Mouse (Mus musculus) MEL (cell line): Measurements from ENCODE around the gene Mdk. TPM values are rescaled to one million over a fixed set of nuclear protein-coding genes. Genes with fewer than 3 reads are reported as not detected.

Experiments used
- DNase-seq: peaks from one replicate; pipeline ENCODE4 v3.0.0; 2011; ENCODE audit warnings: low read depth, low spot score
- H3K27ac ChIP-seq: 2 replicates; pipeline ENCODE4 v1.5.1; 2012; ENCODE audit warnings: low read depth, mild to moderate bottlenecking, control low read depth, low read length, moderate library complexity; ENCODE audit not compliant: control insufficient read depth
- H3K27me3 ChIP-seq, 2 experiments: fragments of 150-350 bp in 1 of 2; sonication (generic) in 1 of 2; 2 replicates each; pipeline ENCODE4 v1.6.1; 2012; ENCODE audit warnings: low read length in 2 of 2, mild to moderate bottlenecking in 2 of 2, improper control_type of control experiment in 1 of 2, moderate library complexity in 1 of 2; ENCODE audit not compliant: insufficient read depth in 2 of 2, control insufficient read depth in 1 of 2
- H3K36me3 ChIP-seq, 2 experiments: 2 replicates each; pipeline ENCODE4 v1.6.1; 2012 to 2014; ENCODE audit warnings: low read length in 2 of 2, improper control_type of control experiment in 1 of 2, inconsistent platforms in 1 of 2, mild to moderate bottlenecking in 1 of 2; ENCODE audit not compliant: insufficient read depth in 2 of 2, control insufficient read depth in 1 of 2
- H3K4me1 ChIP-seq, 2 experiments: fragments of 150-350 bp in 1 of 2; sonication (generic) in 1 of 2; 2 replicates each; pipeline ENCODE4 v1.6.1; 2012; ENCODE audit warnings: low read length in 2 of 2, improper control_type of control experiment in 1 of 2, mild to moderate bottlenecking in 1 of 2; ENCODE audit not compliant: insufficient read depth in 2 of 2, control insufficient read depth in 1 of 2
- H3K4me3 ChIP-seq, 2 experiments: fragments of 150-350 bp in 1 of 2; sonication (generic) in 1 of 2; 2 replicates each; pipeline ENCODE4 v1.5.1; 2012; ENCODE audit warnings: low read depth in 2 of 2, low read length in 2 of 2, mild to moderate bottlenecking in 2 of 2, moderate library complexity in 2 of 2, control low read depth in 1 of 2, improper control_type of control experiment in 1 of 2; ENCODE audit not compliant: control insufficient read depth in 1 of 2, insufficient read depth in 1 of 2
- H3K79me2 ChIP-seq: 2 replicates; pipeline ENCODE4 v1.6.1; 2012; ENCODE audit warnings: mild to moderate bottlenecking, low read length, moderate library complexity; ENCODE audit not compliant: control insufficient read depth, poor library complexity, insufficient read depth
- H3K9ac ChIP-seq: 2 replicates; pipeline ENCODE4 v1.6.1; 2012; ENCODE audit warnings: low read depth, mild to moderate bottlenecking, control low read depth, low read length, moderate library complexity; ENCODE audit not compliant: control insufficient read depth, poor library complexity, severe bottlenecking
- H3K9me3 ChIP-seq: fragments of 150-350 bp; sonication (generic); replicated peaks from 2 replicates; pipeline ENCODE4 v1.6.1; 2012; ENCODE audit warnings: mild to moderate bottlenecking, low read length, improper control_type of control experiment, moderate library complexity; ENCODE audit not compliant: insufficient read depth
- BHLHE40 ChIP-seq: IDR thresholded peaks from 2 replicates; pipeline ENCODE4 v1.6.1; 2012; ENCODE audit warnings: low read depth, mild to moderate bottlenecking, inconsistent platforms, low read length, improper control_type of control experiment, borderline replicate concordance
- CHD1 ChIP-seq: IDR thresholded peaks from 2 replicates; pipeline ENCODE4 v1.6.1; 2012; ENCODE audit warnings: low read depth, mild to moderate bottlenecking, inconsistent platforms, low read length, improper control_type of control experiment
- CTCF ChIP-seq, 3 experiments: IDR thresholded peaks in 2 of 3; conservative IDR thresholded peaks in 1 of 3; 2 replicates each; pipeline ENCODE4 v1.5.1; 2011 to 2012; ENCODE audit warnings: low read length in 3 of 3, low read depth in 2 of 3, mild to moderate bottlenecking in 2 of 3, improper control_type of control experiment in 1 of 3, inconsistent platforms in 1 of 3, mixed read lengths in 1 of 3, moderate library complexity in 1 of 3; ENCODE audit not compliant: control insufficient read depth in 1 of 3, insufficient read depth in 1 of 3, poor library complexity in 1 of 3, severe bottlenecking in 1 of 3
- E2F4 ChIP-seq: IDR thresholded peaks from 2 replicates; pipeline ENCODE4 v1.6.1; 2011; ENCODE audit warnings: low read depth, low read length, improper control_type of control experiment, borderline replicate concordance
- ELF1 ChIP-seq: IDR thresholded peaks from 2 replicates; pipeline ENCODE4 v1.6.1; 2014; ENCODE audit warnings: low read depth, mild to moderate bottlenecking, inconsistent platforms, low read length, improper control_type of control experiment, moderate library complexity
- GATA1 ChIP-seq: IDR thresholded peaks from 2 replicates; pipeline ENCODE4 v1.6.1; 2011; ENCODE audit warnings: low read depth, low read length, improper control_type of control experiment
- HCFC1 ChIP-seq: IDR thresholded peaks from 2 replicates; pipeline ENCODE4 v1.6.1; 2012; ENCODE audit warnings: low read depth, mild to moderate bottlenecking, inconsistent platforms, low read length, improper control_type of control experiment, moderate library complexity
- MAFK ChIP-seq: IDR thresholded peaks from 2 replicates; pipeline ENCODE4 v1.6.1; 2011; ENCODE audit warnings: low read depth, mild to moderate bottlenecking, low read length, improper control_type of control experiment, borderline replicate concordance
- MAX ChIP-seq: IDR thresholded peaks from 2 replicates; pipeline ENCODE4 v1.6.1; 2011; ENCODE audit warnings: low read length, improper control_type of control experiment
- MEF2A ChIP-seq: IDR thresholded peaks from 2 replicates; pipeline ENCODE4 v1.6.1; 2014; ENCODE audit warnings: low read depth, mild to moderate bottlenecking, inconsistent platforms, low read length, improper control_type of control experiment; ENCODE audit not compliant: poor library complexity, insufficient replicate concordance, severe bottlenecking; ENCODE audit errors: extremely low read depth
- MYB ChIP-seq: IDR thresholded peaks from 2 replicates; pipeline ENCODE4 v1.6.1; 2011; ENCODE audit warnings: mild to moderate bottlenecking, low read depth, low read length, improper control_type of control experiment
- MYC ChIP-seq: IDR thresholded peaks from 2 replicates; pipeline ENCODE4 v1.6.1; 2011; ENCODE audit warnings: low read depth, mild to moderate bottlenecking, low read length, improper control_type of control experiment, moderate library complexity
- NELFE ChIP-seq: IDR thresholded peaks from 2 replicates; pipeline ENCODE4 v1.6.1; 2011; ENCODE audit warnings: low read depth, low read length, improper control_type of control experiment
- NRF1 ChIP-seq: IDR thresholded peaks from 2 replicates; pipeline ENCODE4 v1.6.1; 2014; ENCODE audit warnings: low read depth, mild to moderate bottlenecking, inconsistent platforms, low read length, improper control_type of control experiment, moderate library complexity; ENCODE audit not compliant: poor library complexity, insufficient read depth, severe bottlenecking
- POLR2A ChIP-seq, 2 experiments: IDR thresholded peaks; 2 replicates each; pipeline ENCODE4 v1.6.1; 2011 to 2012; ENCODE audit warnings: low read length in 2 of 2, mild to moderate bottlenecking in 2 of 2, control low read depth in 1 of 2, improper control_type of control experiment in 1 of 2, low read depth in 1 of 2, moderate library complexity in 1 of 2; ENCODE audit not compliant: control insufficient read depth in 1 of 2, insufficient read depth in 1 of 2, poor library complexity in 1 of 2
- POLR2AphosphoS5 ChIP-seq: IDR thresholded peaks from 2 replicates; pipeline ENCODE4 v1.6.1; 2012; ENCODE audit warnings: low read depth, borderline replicate concordance, mild to moderate bottlenecking, inconsistent platforms, low read length, moderate library complexity, mixed read lengths
- SMC3 ChIP-seq: IDR thresholded peaks from 2 replicates; pipeline ENCODE4 v1.6.1; 2011; ENCODE audit warnings: low read depth, low read length, improper control_type of control experiment
- TAL1 ChIP-seq: IDR thresholded peaks from 2 replicates; pipeline ENCODE4 v1.6.1; 2012; ENCODE audit warnings: mild to moderate bottlenecking, inconsistent platforms, low read length, moderate library complexity, mixed read lengths
- TBP ChIP-seq: IDR thresholded peaks from 2 replicates; pipeline ENCODE4 v1.8.0; 2011; ENCODE audit warnings: low read depth, low read length, improper control_type of control experiment
- USF1 ChIP-seq: IDR thresholded peaks from 2 replicates; pipeline ENCODE4 v1.6.1; 2014; ENCODE audit warnings: low read depth, mild to moderate bottlenecking, inconsistent platforms, low read length, improper control_type of control experiment, moderate library complexity
- USF2 ChIP-seq, 2 experiments: IDR thresholded peaks; 2 replicates each; pipeline ENCODE4 v1.6.1; 2011 to 2012; ENCODE audit warnings: improper control_type of control experiment in 2 of 2, low read length in 2 of 2, borderline replicate concordance in 1 of 2, inconsistent platforms in 1 of 2, low read depth in 1 of 2, mild to moderate bottlenecking in 1 of 2; ENCODE audit not compliant: insufficient read depth in 1 of 2
- ZC3H11A ChIP-seq: IDR thresholded peaks from 2 replicates; pipeline ENCODE4 v1.6.1; 2012; ENCODE audit warnings: low read depth, mild to moderate bottlenecking, inconsistent platforms, low read length, improper control_type of control experiment
- ZNF384 ChIP-seq: IDR thresholded peaks from 2 replicates; pipeline ENCODE4 v1.6.1; 2012; ENCODE audit warnings: low read depth, mild to moderate bottlenecking, inconsistent platforms, low read length, improper control_type of control experiment
- polyA plus RNA-seq, 2 experiments: library from polyadenylated mRNA; stranded (reverse) in 1 of 2; unstranded in 1 of 2; fragments of >175 nt in 1 of 2; fragments of >200 nt in 1 of 2; gene quantifications; 2 replicates each; pipeline versions ENCODE4 v1.2.1 to v1.2.4; 2012; ENCODE audit warnings: low replicate concordance in 2 of 2, low read depth in 1 of 2; ENCODE audit not compliant: insufficient read length in 2 of 2, insufficient read depth in 1 of 2, missing spikeins in 1 of 2
- total RNA-seq: library from RNA; depleted of rRNA; stranded (reverse); fragments of 300-350 nt; gene quantifications from 2 replicates; pipeline ENCODE4 v1.2.3, GENCODE M21; 2012

Gene Mdk
- total and polyA plus RNA-seq, 3 experiments, result 0.19 to 3.4 TPM; not detected in 1

DNA sequence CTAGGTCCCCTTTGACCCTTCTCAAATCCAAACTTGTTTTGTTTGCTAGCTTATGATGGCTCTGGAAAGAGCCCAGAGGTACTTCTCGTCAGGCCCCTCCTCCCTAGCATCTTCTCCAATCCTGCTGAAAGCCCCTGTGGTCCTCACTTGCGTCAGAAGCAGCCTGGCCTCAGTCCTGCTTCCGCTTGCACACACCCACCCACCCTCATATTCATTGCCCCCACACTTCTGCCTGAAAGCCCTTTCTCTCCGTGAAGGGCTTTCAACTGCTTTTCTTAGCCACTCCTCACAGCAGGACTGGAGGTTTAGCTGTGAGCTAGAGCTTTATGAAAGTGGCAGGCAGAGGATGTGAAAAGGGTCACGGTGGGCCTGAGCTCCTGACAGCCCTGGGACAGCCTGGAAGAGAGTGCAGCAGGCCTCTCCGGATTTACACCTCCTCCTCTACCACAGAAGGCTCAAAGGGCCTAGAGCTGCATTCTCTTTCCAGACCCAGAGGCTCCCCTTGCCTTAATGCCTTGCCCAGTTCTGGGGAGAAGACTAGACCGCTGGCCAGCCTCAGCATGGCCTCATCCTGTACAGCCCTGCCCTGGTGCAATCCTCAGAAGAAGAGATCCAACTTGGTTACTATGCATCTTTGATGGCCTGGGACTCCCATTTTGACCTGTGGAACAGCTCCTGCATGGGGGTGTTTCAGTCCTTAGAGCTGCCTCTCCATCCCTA lies 41.5 kb upstream of the Mdk start (continued):
- TF ChIP-seq NELFE, result no peak

GRCm38 (mm10) chr2:91972121-91972566 lies 40.0 kb upstream of the Mdk start:
- peaks cover 1 to 5% of the 10 kb centered on the region in 2 experiments; a peak in 2 of 4 replicates for H3K27me3 ChIP-seq
- H3K9ac ChIP-seq, result peak overlapping the region; percentile 44
- H3K27ac ChIP-seq, result no peak overlapping the region; the same call in 1 of the 2 replicates
- 0 out of 2 replicates have a peak, but pooled peaks have one; percentile 53 for TF ChIP-seq HCFC1
- peak in 1 of 2 experiments; percentile 27; a peak in 1 of 4 replicates for TF ChIP-seq POLR2A (IDR thresholded peaks at IDR 0.05; ENCODE audit: control insufficient read depth in 1 of 2, insufficient read depth in 1 of 2, low read depth in 1 of 2, low read length in 2 of 2, poor library complexity in 1 of 2)
- TF ChIP-seq NRF1, result no peak
- peak; percentile 43; the same call in 1 of the 2 replicates for TF ChIP-seq TBP
- TF ChIP-seq MAX, result peak; percentile 51
- TF ChIP-seq NELFE, result 0 out of 2 replicates have a peak, but pooled peaks have one; percentile 13
- no peak for TF ChIP-seq SMC3
- TF ChIP-seq ZC3H11A, result no peak
- 0 out of 2 replicates have a peak, but pooled peaks have one; percentile 23 for TF ChIP-seq MYC
- TF ChIP-seq USF2 (IDR thresholded peaks at IDR 0.05; ENCODE audit: borderline replicate concordance in 1 of 2, insufficient read depth in 1 of 2, low read depth in 1 of 2, low read length in 2 of 2), result 0 out of 4 replicates have a peak, but pooled peaks of 1 of the 2 experiments have one; percentile 24
- TF ChIP-seq USF1, result peak; percentile 74
- TF ChIP-seq, all 39 proteins: peak for 8
- Histone ChIP-seq H3K9me3 (no peaks in the 10 kb centered on the region), H3K79me2 (no peaks in the 10 kb centered on the region), H3K36me3 (peaks cover 0 to 7% of the 10 kb centered on the region in 2 experiments; a peak in 2 of 4 replicates), H3K4me3 (peak overlapping the region; percentile 12 to 47), H3K4me1 (no peaks in the 10 kb centered on the region)
- peak; percentile 65 for DNase-seq

DNA sequence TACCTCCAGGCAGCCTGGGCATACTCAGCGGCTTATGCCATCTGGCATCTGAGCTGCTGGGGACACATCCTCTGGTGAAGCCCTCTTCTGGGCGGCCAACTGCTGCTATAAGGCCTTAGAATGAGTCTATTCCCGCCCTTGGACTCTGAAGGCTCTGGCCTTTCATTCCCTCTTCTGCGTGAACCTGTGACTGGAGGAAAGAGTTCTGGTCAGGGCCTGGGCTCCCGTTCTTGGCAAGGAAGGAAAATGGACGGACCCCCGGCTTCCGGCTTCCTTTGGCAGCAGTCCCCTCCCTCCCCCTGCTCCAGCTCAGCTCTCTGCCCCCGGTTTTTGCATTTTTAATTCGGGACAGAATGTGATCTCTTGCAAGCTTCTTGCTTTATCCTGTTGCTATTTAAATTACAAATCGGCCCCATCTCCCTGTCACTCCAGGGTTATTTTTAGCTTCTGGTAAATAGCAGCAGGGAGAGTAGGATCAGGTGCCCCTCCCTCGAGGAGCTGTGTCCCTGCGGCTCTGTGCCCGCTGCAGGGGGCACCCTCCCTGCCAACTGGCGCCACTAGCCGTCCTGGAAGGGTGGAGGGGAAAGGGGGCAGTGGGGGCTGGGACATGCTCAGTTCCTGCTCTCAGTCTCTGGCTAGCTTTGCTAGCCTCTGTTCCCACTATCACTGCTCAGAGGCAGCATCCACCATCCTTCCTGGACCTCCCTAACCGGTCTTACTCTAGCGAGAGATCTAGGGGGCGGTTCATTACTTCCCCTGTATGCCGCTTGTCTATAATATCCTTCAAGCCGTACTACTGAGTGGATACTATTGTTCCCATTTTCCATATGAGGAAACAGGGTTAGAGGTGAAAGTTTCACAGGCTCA lies 39.4 kb upstream of the Mdk start:
- DNase-seq, result no peak
- H3K27me3 ChIP-seq, result peaks cover 1 to 5% of the 10 kb centered on the region in 2 experiments; a peak in 2 of 4 replicates
- peaks cover 0 to 7% of the 10 kb centered on the region in 2 experiments; a peak in 2 of 4 replicates for H3K36me3 ChIP-seq
- no peaks in the 10 kb centered on the region for H3K4me1 ChIP-seq
- no peaks in the 10 kb centered on the region for H3K9me3 ChIP-seq
- peak overlapping the region; percentile 44 for H3K9ac ChIP-seq
- no peak overlapping the region; the same call in 1 of the 2 replicates for H3K27ac ChIP-seq
- no peaks in the 10 kb centered on the region for H3K79me2 ChIP-seq
- peak overlapping the region; percentile 12 to 47; a peak in 3 of 4 replicates for H3K4me3 ChIP-seq
- TF ChIP-seq MEF2A (no peak), ZNF384 (no peak), ELF1 (no peak), POLR2A (IDR thresholded peaks at IDR 0.05; ENCODE audit: control insufficient read depth in 1 of 2, insufficient read depth in 1 of 2, low read depth in 1 of 2, low read length in 2 of 2, poor library complexity in 1 of 2) (no peak), MAX (no peak), MYC (no peak), CTCF (IDR thresholded peaks at IDR 0.05 in 2 of 3, conservative IDR thresholded peaks at IDR 0.05 in 1 of 3; ENCODE audit: control insufficient read depth in 1 of 3, insufficient read depth in 1 of 3, low read depth in 2 of 3, low read length in 3 of 3, poor library complexity in 1 of 3, severe bottlenecking in 1 of 3) (no peak), NELFE (no peak), E2F4 (no peak), TAL1 (no peak), GATA1 (no peak), CHD1 (no peak), ZC3H11A (no peak), BHLHE40 (no peak), MYB (no peak), MAFK (no peak), POLR2AphosphoS5 (no peak)
